Mouse (Mus musculus): Measurements from ENCODE around the gene Uvssa. TPM values are rescaled to one million over a fixed set of nuclear protein-coding genes. Genes with fewer than 3 reads are reported as not detected.

Gene Uvssa
- polyA plus RNA-seq, 1 experiment from 2014 or later: 7.7 TPM

DNA sequence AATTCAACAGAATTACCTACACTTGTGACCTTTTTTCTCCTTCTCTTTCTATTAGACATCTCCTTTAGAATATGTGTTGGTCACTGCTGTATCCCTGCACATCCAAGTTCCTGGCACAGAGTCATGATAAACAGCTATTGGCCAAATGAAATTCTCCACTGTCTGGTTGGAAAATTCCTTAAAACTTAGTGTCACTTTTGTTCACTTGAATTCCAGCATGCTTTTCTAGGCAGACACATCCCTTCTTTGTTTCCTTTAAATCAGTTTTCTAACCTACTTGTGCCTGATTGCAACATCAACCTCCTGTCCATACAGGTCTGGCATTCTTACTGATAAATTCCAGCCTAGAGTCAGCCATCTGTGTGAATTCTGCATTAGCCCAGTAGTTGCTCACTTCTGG lies 35.5 kb upstream of the Uvssa start:
- no peaks in the 10 kb centered on the region for H3K36me3 ChIP-seq (ENCODE audit: insufficient read depth, low read length)
- H3K27ac ChIP-seq: no peak overlapping the region
- TF ChIP-seq CTCF (IDR thresholded peaks at IDR 0.05; ENCODE audit: low read depth): no peak
- DNase-seq (ENCODE audit: low spot score): peak; percentile 15
- ATAC-seq (replicated peaks; ENCODE audit: low FRiP score, low read depth): no peak
- H3K4me1 ChIP-seq (replicated peaks; ENCODE audit: insufficient read depth, low read length): peaks cover 3% of the 10 kb centered on the region; the same call in 1 of the 2 replicates
- no peaks in the 10 kb centered on the region for H3K9me3 ChIP-seq (replicated peaks; ENCODE audit: low read length)
- H3K4me3 ChIP-seq (replicated peaks; ENCODE audit: low read depth, low read length): no peak overlapping the region
- H3K9ac ChIP-seq (ENCODE audit: low read depth, low read length): no peak overlapping the region
- no peaks in the 10 kb centered on the region for H3K27me3 ChIP-seq (ENCODE audit: insufficient read depth, low read length)
- no peak overlapping the region for H3K4me2 ChIP-seq (ENCODE audit: low read length)

GRCm38 (mm10) chr5:33343571-33343970 lies 34.8 kb upstream of the Uvssa start:
- TF ChIP-seq CTCF (IDR thresholded peaks at IDR 0.05; ENCODE audit: low read depth): no peak
- Histone ChIP-seq H3K27ac (no peak overlapping the region), H3K9me3 (replicated peaks; ENCODE audit: low read length) (no peaks in the 10 kb centered on the region), H3K9ac (ENCODE audit: low read depth, low read length) (no peak overlapping the region), H3K36me3 (ENCODE audit: insufficient read depth, low read length) (no peaks in the 10 kb centered on the region), H3K4me3 (replicated peaks; ENCODE audit: low read depth, low read length) (no peak overlapping the region), H3K4me1 (replicated peaks; ENCODE audit: insufficient read depth, low read length) (no peaks in the 10 kb centered on the region), H3K4me2 (ENCODE audit: low read length) (no peak overlapping the region), H3K27me3 (ENCODE audit: insufficient read depth, low read length) (no peaks in the 10 kb centered on the region)
- DNase-seq (ENCODE audit: low spot score) (no peak), ATAC-seq (replicated peaks; ENCODE audit: low FRiP score, low read depth) (no peak)

DNA sequence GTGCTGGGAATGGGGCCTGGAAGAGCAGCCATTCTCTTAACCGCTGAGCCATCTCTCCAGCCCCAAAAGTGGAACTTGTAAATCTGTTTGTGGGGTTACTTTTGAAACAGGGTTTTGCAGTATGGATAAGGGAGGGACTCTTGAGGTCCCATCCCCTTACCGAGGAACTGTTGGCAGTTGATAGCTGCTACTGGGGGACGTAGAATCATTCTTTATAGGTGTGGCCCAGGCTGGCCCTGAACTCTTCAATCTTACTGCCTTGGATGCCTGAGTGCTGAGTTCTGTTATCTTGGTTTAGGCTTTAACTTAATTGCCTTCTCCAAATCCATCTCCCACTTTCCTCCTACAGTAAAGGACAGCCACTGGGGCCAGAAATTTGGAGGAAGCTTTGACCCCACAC lies 34.3 kb upstream of the Uvssa start:
- H3K9me3 ChIP-seq (replicated peaks; ENCODE audit: low read length): no peaks in the 10 kb centered on the region
- H3K4me3 ChIP-seq (replicated peaks; ENCODE audit: low read depth, low read length): no peak overlapping the region
- H3K36me3 ChIP-seq (ENCODE audit: insufficient read depth, low read length): no peaks in the 10 kb centered on the region
- no peak for TF ChIP-seq CTCF (IDR thresholded peaks at IDR 0.05; ENCODE audit: low read depth)
- ATAC-seq (replicated peaks; ENCODE audit: low FRiP score, low read depth): no peak
- no peak for DNase-seq (ENCODE audit: low spot score)
- 92% methylated on average over 3 of the region's 3 CpGs for WGBS
- H3K4me1 ChIP-seq (replicated peaks; ENCODE audit: insufficient read depth, low read length): no peaks in the 10 kb centered on the region
- no peaks in the 10 kb centered on the region for H3K27me3 ChIP-seq (ENCODE audit: insufficient read depth, low read length)
- H3K9ac ChIP-seq (ENCODE audit: low read depth, low read length): no peak overlapping the region
- no peak overlapping the region for H3K27ac ChIP-seq
- H3K4me2 ChIP-seq (ENCODE audit: low read length): no peak overlapping the region

DNA sequence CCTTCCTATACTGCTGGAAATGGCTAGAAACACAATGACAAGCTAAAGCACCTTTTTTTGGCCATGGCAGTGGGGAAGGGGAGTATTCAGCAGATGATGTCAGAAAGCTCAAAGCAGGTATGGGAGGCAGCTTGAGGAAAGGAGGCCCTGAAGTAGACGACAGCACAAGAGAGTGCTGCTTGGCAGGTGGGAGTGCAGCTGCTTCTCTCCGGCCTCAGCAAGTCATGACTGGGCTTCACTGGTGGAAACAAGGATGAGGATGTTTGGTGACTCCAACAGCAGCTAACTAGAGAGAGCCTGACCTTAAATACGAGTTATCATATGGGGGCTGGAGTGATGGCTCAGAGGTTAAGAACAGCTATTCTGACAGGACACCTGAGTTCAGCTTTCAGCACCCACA lies 30.7 kb upstream of the Uvssa start:
- 60% methylated on average over 3 of the region's 3 CpGs for WGBS
- H3K27me3 ChIP-seq (ENCODE audit: insufficient read depth, low read length): no peaks in the 10 kb centered on the region
- no peak overlapping the region for H3K4me3 ChIP-seq (replicated peaks; ENCODE audit: low read depth, low read length)
- H3K9me3 ChIP-seq (replicated peaks; ENCODE audit: low read length): no peaks in the 10 kb centered on the region
- ATAC-seq (replicated peaks; ENCODE audit: low FRiP score, low read depth) (no peak), DNase-seq (ENCODE audit: low spot score) (no peak)
- H3K4me1 ChIP-seq (replicated peaks; ENCODE audit: insufficient read depth, low read length): peaks cover 5% of the 10 kb centered on the region; the same call in 1 of the 2 replicates
- H3K4me2 ChIP-seq (ENCODE audit: low read length): no peak overlapping the region
- no peak for TF ChIP-seq CTCF (IDR thresholded peaks at IDR 0.05; ENCODE audit: low read depth)
- H3K27ac ChIP-seq: no peak overlapping the region
- H3K36me3 ChIP-seq (ENCODE audit: insufficient read depth, low read length): no peaks in the 10 kb centered on the region
- no peak overlapping the region for H3K9ac ChIP-seq (ENCODE audit: low read depth, low read length)

GRCm38 (mm10) chr5:33349205-33349604 lies 29.1 kb upstream of the Uvssa start:
- TF ChIP-seq CTCF (IDR thresholded peaks at IDR 0.05; ENCODE audit: low read depth): no peak
- H3K36me3 ChIP-seq (ENCODE audit: insufficient read depth, low read length): no peaks in the 10 kb centered on the region
- H3K9me3 ChIP-seq (replicated peaks; ENCODE audit: low read length): no peaks in the 10 kb centered on the region
- WGBS: 97% methylated on average over 5 of the region's 5 CpGs
- ATAC-seq (replicated peaks; ENCODE audit: low FRiP score, low read depth) (no peak), DNase-seq (ENCODE audit: low spot score) (no peak)
- H3K4me1 ChIP-seq (replicated peaks; ENCODE audit: insufficient read depth, low read length): peaks cover 9% of the 10 kb centered on the region; the same call in 1 of the 2 replicates
- no peak overlapping the region for H3K9ac ChIP-seq (ENCODE audit: low read depth, low read length)
- no peak overlapping the region for H3K4me2 ChIP-seq (ENCODE audit: low read length)
- no peak overlapping the region for H3K4me3 ChIP-seq (replicated peaks; ENCODE audit: low read depth, low read length)
- no peaks in the 10 kb centered on the region for H3K27me3 ChIP-seq (ENCODE audit: insufficient read depth, low read length)
- H3K27ac ChIP-seq: no peak overlapping the region

DNA sequence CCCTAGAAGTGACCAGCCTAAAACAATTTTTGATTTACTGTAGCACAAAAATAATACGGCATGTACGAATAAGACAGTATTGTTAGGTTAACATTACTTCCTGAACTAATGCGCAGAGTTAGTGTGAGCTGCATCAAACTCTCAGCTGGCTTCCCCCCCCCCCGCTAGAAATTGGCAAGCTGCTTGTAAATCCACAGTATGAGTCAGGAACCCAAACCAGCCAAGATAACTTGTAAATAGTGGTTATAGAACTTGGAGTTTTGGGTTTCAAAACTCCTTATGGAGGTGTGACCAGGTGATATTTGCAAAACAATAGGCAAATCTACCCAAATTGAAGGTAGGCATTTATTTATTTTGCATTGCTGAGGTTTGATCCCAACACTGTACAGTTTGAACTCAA lies 28.6 kb upstream of the Uvssa start:
- Histone ChIP-seq H3K36me3 (ENCODE audit: insufficient read depth, low read length) (no peaks in the 10 kb centered on the region), H3K27me3 (ENCODE audit: insufficient read depth, low read length) (no peaks in the 10 kb centered on the region), H3K4me2 (ENCODE audit: low read length) (no peak overlapping the region), H3K27ac (no peak overlapping the region), H3K4me3 (replicated peaks; ENCODE audit: low read depth, low read length) (no peak overlapping the region), H3K9ac (ENCODE audit: low read depth, low read length) (no peak overlapping the region), H3K9me3 (replicated peaks; ENCODE audit: low read length) (no peaks in the 10 kb centered on the region), H3K4me1 (replicated peaks; ENCODE audit: insufficient read depth, low read length) (peaks cover 9% of the 10 kb centered on the region; the same call in 1 of the 2 replicates)
- ATAC-seq (replicated peaks; ENCODE audit: low FRiP score, low read depth) (no peak), DNase-seq (ENCODE audit: low spot score) (no peak)
- no peak for TF ChIP-seq CTCF (IDR thresholded peaks at IDR 0.05; ENCODE audit: low read depth)
- WGBS: 59% methylated on average over 4 of the region's 4 CpGs

DNA sequence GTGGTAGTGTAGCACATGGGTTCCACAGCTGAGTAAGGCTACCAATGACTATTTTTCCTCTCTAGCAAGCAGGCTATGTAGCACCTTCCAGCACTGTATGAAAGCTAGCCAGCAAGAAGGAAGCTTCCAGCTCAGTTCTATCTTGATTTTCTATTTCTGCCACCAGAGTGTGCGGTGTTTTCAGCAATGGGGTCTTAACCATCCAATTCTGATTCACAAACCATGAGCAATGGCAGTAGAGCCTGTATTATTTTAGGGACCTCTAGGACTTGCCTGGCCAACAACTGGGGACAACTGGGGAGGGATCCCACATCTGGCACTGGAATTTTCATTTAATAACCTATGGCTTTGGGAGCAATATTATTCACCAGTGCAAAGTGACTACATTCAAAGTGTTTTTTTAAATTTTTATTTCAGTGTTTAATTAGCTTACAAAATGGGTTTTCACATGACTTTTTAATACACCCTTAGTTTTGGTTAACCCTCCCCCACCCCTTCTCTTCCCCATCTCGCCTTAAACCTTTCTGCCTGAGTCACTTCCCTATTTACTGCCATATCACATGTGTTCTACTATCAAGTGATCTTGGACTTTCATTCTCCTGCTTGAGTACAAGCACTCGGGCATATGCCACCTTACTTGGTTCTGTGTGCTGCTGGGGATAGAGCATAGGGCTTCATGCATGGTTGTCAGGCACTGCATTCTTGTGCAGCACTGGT lies 26.6 kb upstream of the Uvssa start:
- Histone ChIP-seq H3K36me3 (ENCODE audit: insufficient read depth, low read length) (no peaks in the 10 kb centered on the region), H3K4me1 (replicated peaks; ENCODE audit: insufficient read depth, low read length) (peaks cover 9% of the 10 kb centered on the region; the same call in 1 of the 2 replicates), H3K9me3 (replicated peaks; ENCODE audit: low read length) (no peaks in the 10 kb centered on the region), H3K9ac (ENCODE audit: low read depth, low read length) (no peak overlapping the region), H3K27ac (no peak overlapping the region), H3K27me3 (ENCODE audit: insufficient read depth, low read length) (no peaks in the 10 kb centered on the region), H3K4me2 (ENCODE audit: low read length) (no peak overlapping the region), H3K4me3 (replicated peaks; ENCODE audit: low read depth, low read length) (no peak overlapping the region)
- 72% methylated on average over 3 of the region's 3 CpGs for WGBS
- ATAC-seq (replicated peaks; ENCODE audit: low FRiP score, low read depth): no peak
- DNase-seq (ENCODE audit: low spot score): peak; percentile 9
- TF ChIP-seq CTCF (IDR thresholded peaks at IDR 0.05; ENCODE audit: low read depth): no peak

Measured in kidney, postnatal 0 days (tissue).